Mouse (Mus musculus) hindbrain, embryonic 14.5 days (tissue): ENCODE measurements around the gene Lhfpl4. TPM values are rescaled to one million over a fixed set of nuclear protein-coding genes. Genes with fewer than 3 reads are reported as not detected.

Experiments used
- ATAC-seq: fragments of 200-750 bp; cut with Nextera tagmentation; 2 replicates; pipeline ENCODE4 v1.8.0; 2017; ENCODE audit warnings: moderate number of reproducible peaks, mild to moderate bottlenecking, moderate TSS enrichment, moderate library complexity; ENCODE audit not compliant: low FRiP score
- DNase-seq: peaks from one replicate; pipeline ENCODE4 v3.0.0-alpha.2; 2015; ENCODE audit warnings: low spot score
- H3K27ac ChIP-seq: fragments of 300-500 bp; sonication (generic); 2 replicates; pipeline ENCODE4 v1.5.1; 2014; ENCODE audit warnings: mild to moderate bottlenecking, moderate library complexity
- H3K27me3 ChIP-seq: fragments of 300-500 bp; sonication (generic); 2 replicates; pipeline ENCODE4 v1.6.1; 2014; ENCODE audit warnings: mild to moderate bottlenecking, low read length, mixed read lengths; ENCODE audit not compliant: control insufficient read depth, insufficient read depth
- H3K36me3 ChIP-seq: fragments of 300-500 bp; sonication (generic); replicated peaks from 2 replicates; pipeline ENCODE4 v1.6.1; 2014; ENCODE audit not compliant: control insufficient read depth, insufficient read depth
- H3K4me1 ChIP-seq: fragments of 300-500 bp; sonication (generic); replicated peaks from 2 replicates; pipeline ENCODE4 v1.6.1; 2014; ENCODE audit warnings: antibody characterized with exemption, low read length, mixed read lengths; ENCODE audit not compliant: control insufficient read depth, insufficient read depth
- H3K4me2 ChIP-seq: fragments of 300-500 bp; sonication (generic); replicated peaks from 2 replicates; pipeline ENCODE4 v1.6.1; 2014; ENCODE audit warnings: mild to moderate bottlenecking, moderate library complexity
- H3K4me3 ChIP-seq: fragments of 300-500 bp; sonication (generic); replicated peaks from 2 replicates; pipeline ENCODE4 v1.5.1; 2014; ENCODE audit warnings: mild to moderate bottlenecking, low read length
- H3K9ac ChIP-seq: fragments of 300-500 bp; sonication (generic); 2 replicates; pipeline ENCODE4 v1.6.1; 2014
- H3K9me3 ChIP-seq: fragments of 300-500 bp; sonication (generic); 2 replicates; pipeline ENCODE4 v1.6.1; 2016; ENCODE audit warnings: low read length; ENCODE audit not compliant: control insufficient read depth
- whole genome bisulfite sequencing: fragments of 180-500 bp; shearing (Covaris S2); extraction: QIAGEN DNeasy Blood & Tissue Kit; methylation state at CpG from one replicate; pipeline ENCODE4 v1.1.7; 2014; 5-methylcytosine and 5-hydroxymethylcytosine counted together
- polyA plus RNA-seq: library from polyadenylated mRNA; unstranded; fragments of >200 nt; fragmentation: Nextera tagmentation; extraction: Ambion mirVana; gene quantifications from 2 replicates; pipeline ENCODE4 v1.2.1, GENCODE M21; 2014

Lhfpl4 gene
- polyA plus RNA-seq, 1 experiment from 2014 or later, result 21.1 TPM

- 1% methylated on average over 5 of the region's 5 CpGs for WGBS
- H3K27me3 ChIP-seq, result no peaks in the 10 kb centered on the region
- H3K4me2 ChIP-seq, result peak overlapping the region; percentile 94
- peak overlapping the region; percentile 82 for H3K4me3 ChIP-seq
- no peaks in the 10 kb centered on the region for H3K9me3 ChIP-seq
- no peak for ATAC-seq
- H3K9ac ChIP-seq, result peak overlapping the region; percentile 88
- peaks cover 12% of the 10 kb centered on the region for H3K36me3 ChIP-seq
- no peak for DNase-seq
- peak overlapping the region; percentile 81 for H3K27ac ChIP-seq
- peaks cover 34% of the 10 kb centered on the region for H3K4me1 ChIP-seq
Measured at GRCm38 (mm10) chr6:113194517-113194840, 705 bp downstream of the Lhfpl4 start.

- Histone ChIP-seq H3K27me3 (no peaks in the 10 kb centered on the region), H3K9ac (peak overlapping the region; percentile 88), H3K4me1 (peaks cover 34% of the 10 kb centered on the region), H3K9me3 (no peaks in the 10 kb centered on the region), H3K4me3 (peak overlapping the region; percentile 82), H3K4me2 (peak overlapping the region; percentile 94), H3K27ac (peak overlapping the region; percentile 81), H3K36me3 (peaks cover 12% of the 10 kb centered on the region)
- WGBS, result 4% methylated on average over 45 of the region's 46 CpGs
- DNase-seq (peak; percentile 37), ATAC-seq (peak; percentile 64)
Measured at GRCm38 (mm10) chr6:113193765-113194460, 1.3 kb downstream of the Lhfpl4 start.

- peaks cover 5% of the 10 kb centered on the region; the same call in 1 of the 2 replicates for H3K4me1 ChIP-seq
- H3K36me3 ChIP-seq, result peaks cover 12% of the 10 kb centered on the region
- DNase-seq, result no peak
- H3K27me3 ChIP-seq, result no peaks in the 10 kb centered on the region
- no peaks in the 10 kb centered on the region for H3K9me3 ChIP-seq
- H3K4me2 ChIP-seq, result no peak overlapping the region
- no peak overlapping the region for H3K4me3 ChIP-seq
- no peak overlapping the region for H3K27ac ChIP-seq
- WGBS, result 83% methylated on average over 21 of the region's 21 CpGs
- ATAC-seq, result no peak
- H3K9ac ChIP-seq, result no peak overlapping the region
Measured at GRCm38 (mm10) chr6:113184866-113185525, 10.2 kb downstream of the Lhfpl4 start.

- H3K27me3 ChIP-seq, result no peaks in the 10 kb centered on the region
- H3K9me3 ChIP-seq, result no peaks in the 10 kb centered on the region
- H3K27ac ChIP-seq, result no peak overlapping the region
- 61% methylated on average over 9 of the region's 9 CpGs for WGBS
- no peak overlapping the region for H3K9ac ChIP-seq
- H3K4me2 ChIP-seq, result no peak overlapping the region
- no peak overlapping the region for H3K4me3 ChIP-seq
- DNase-seq (no peak), ATAC-seq (no peak)
- H3K36me3 ChIP-seq, result peaks cover 12% of the 10 kb centered on the region
- peaks cover 11% of the 10 kb centered on the region for H3K4me1 ChIP-seq
Measured at GRCm38 (mm10) chr6:113184163-113184562, 11.0 kb downstream of the Lhfpl4 start.

- H3K36me3 ChIP-seq, result peaks cover 21% of the 10 kb centered on the region
- H3K4me3 ChIP-seq, result 0 out of 2 replicates have a peak overlapping the region, but pooled peaks have one; percentile 3
- peaks cover 22% of the 10 kb centered on the region for H3K4me1 ChIP-seq
- H3K4me2 ChIP-seq, result peak overlapping the region; percentile 43
- H3K9me3 ChIP-seq, result no peaks in the 10 kb centered on the region
- WGBS, result 20% methylated on average over 4 of the region's 4 CpGs
- ATAC-seq, result peak; percentile 50; the same call in 1 of the 2 replicates
- H3K27ac ChIP-seq, result peak overlapping the region; percentile 79
- no peaks in the 10 kb centered on the region for H3K27me3 ChIP-seq
- H3K9ac ChIP-seq, result peak overlapping the region; percentile 47
- DNase-seq, result no peak
Measured at GRCm38 (mm10) chr6:113179195-113179733, 15.9 kb downstream of the Lhfpl4 start.

GRCm38 (mm10) chr6:113178286-113179194, 16.6 kb downstream of the Lhfpl4 start:
- ATAC-seq, result peak; percentile 90
- peaks cover 28% of the 10 kb centered on the region for H3K36me3 ChIP-seq
- DNase-seq, result peak; percentile 67
- peak overlapping the region; percentile 43 for H3K4me2 ChIP-seq
- peaks cover 22% of the 10 kb centered on the region for H3K4me1 ChIP-seq
- peak overlapping the region; percentile 47 for H3K9ac ChIP-seq
- no peaks in the 10 kb centered on the region for H3K9me3 ChIP-seq
- 16% methylated on average over 14 of the region's 14 CpGs for whole genome bisulfite sequencing
- peak overlapping the region; percentile 3; the same call in 1 of the 2 replicates for H3K4me3 ChIP-seq
- H3K27me3 ChIP-seq, result no peaks in the 10 kb centered on the region
- peak overlapping the region; percentile 79 for H3K27ac ChIP-seq

- Histone ChIP-seq H3K4me3 (no peak overlapping the region), H3K27me3 (no peaks in the 10 kb centered on the region), H3K27ac (no peak overlapping the region), H3K36me3 (peaks cover 37% of the 10 kb centered on the region), H3K9ac (no peak overlapping the region), H3K9me3 (no peaks in the 10 kb centered on the region), H3K4me2 (no peak overlapping the region), H3K4me1 (peaks cover 22% of the 10 kb centered on the region)
- ATAC-seq (no peak), DNase-seq (no peak)
- WGBS, result 86% methylated on average over 8 of the region's 8 CpGs
Measured at GRCm38 (mm10) chr6:113176613-113177012, 18.6 kb downstream of the Lhfpl4 start.

GRCm38 (mm10) chr6:113175469-113175868, 19.7 kb downstream of the Lhfpl4 start:
- Histone ChIP-seq H3K4me2 (no peak overlapping the region), H3K9ac (no peak overlapping the region), H3K4me3 (no peak overlapping the region), H3K4me1 (peaks cover 22% of the 10 kb centered on the region), H3K27me3 (no peaks in the 10 kb centered on the region), H3K36me3 (peaks cover 48% of the 10 kb centered on the region), H3K27ac (no peak overlapping the region), H3K9me3 (no peaks in the 10 kb centered on the region)
- no peak for DNase-seq
- ATAC-seq, result no peak
- 100% methylated on average over 3 of the region's 3 CpGs for WGBS

- Histone ChIP-seq H3K27me3 (no peaks in the 10 kb centered on the region), H3K9me3 (no peaks in the 10 kb centered on the region), H3K4me1 (no peaks in the 10 kb centered on the region), H3K9ac (no peak overlapping the region), H3K36me3 (peaks cover 55% of the 10 kb centered on the region), H3K27ac (no peak overlapping the region), H3K4me2 (no peak overlapping the region), H3K4me3 (no peak overlapping the region)
- DNase-seq (peak; percentile 56), ATAC-seq (no peak)
- 67% methylated on average over 1 of the region's 1 CpGs for WGBS
Measured at GRCm38 (mm10) chr6:113172568-113172967, 22.6 kb downstream of the Lhfpl4 start.
